Mouse (Mus musculus) liver, embryonic 13.5 days (tissue): ENCODE measurements at regions not wholly inside any gene's neighbourhood (a gene's known extent, or its start where the extent isn't known, plus 50 kb on each side); places are given as distances from the start of the nearest gene placed in this dataset.

Experiments used
- ATAC-seq: fragments of 200-750 bp; cut with Nextera tagmentation; 2 replicates; pipeline ENCODE4 v1.8.0; 2017; ENCODE audit warnings: low read depth, mild to moderate bottlenecking, moderate number of reproducible peaks, moderate library complexity
- DNase-seq: peaks from one replicate; pipeline ENCODE4 v3.0.0; 2022
- H3K27ac ChIP-seq: fragments of 300-500 bp; sonication (generic); 2 replicates; pipeline ENCODE4 v1.5.1; 2015; ENCODE audit warnings: moderate library complexity, mild to moderate bottlenecking, inconsistent platforms
- H3K27me3 ChIP-seq: fragments of 300-500 bp; sonication (generic); 2 replicates; pipeline ENCODE4 v1.6.1; 2015; ENCODE audit warnings: mild to moderate bottlenecking, inconsistent platforms
- H3K36me3 ChIP-seq: fragments of 300-500 bp; sonication (generic); 2 replicates; pipeline ENCODE4 v1.6.1; 2015; ENCODE audit warnings: mild to moderate bottlenecking, inconsistent platforms
- H3K4me1 ChIP-seq: fragments of 300-500 bp; sonication (generic); replicated peaks from 2 replicates; pipeline ENCODE4 v1.6.1; 2015; ENCODE audit warnings: inconsistent platforms
- H3K4me2 ChIP-seq: fragments of 300-500 bp; sonication (generic); 2 replicates; pipeline ENCODE4 v1.6.1; 2015; ENCODE audit warnings: inconsistent platforms, mild to moderate bottlenecking, moderate library complexity
- H3K4me3 ChIP-seq: fragments of 300-500 bp; sonication (generic); replicated peaks from 2 replicates; pipeline ENCODE4 v1.5.1; 2015; ENCODE audit warnings: mild to moderate bottlenecking, inconsistent platforms
- H3K9ac ChIP-seq: fragments of 300-500 bp; sonication (generic); 2 replicates; pipeline ENCODE4 v1.6.1; 2015; ENCODE audit warnings: mild to moderate bottlenecking, inconsistent platforms
- H3K9me3 ChIP-seq: fragments of 300-500 bp; sonication (generic); replicated peaks from 2 replicates; pipeline ENCODE4 v1.6.1; 2016; ENCODE audit warnings: inconsistent platforms
- WGBS: fragments of 180-500 bp; shearing (Covaris S2); methylation state at CpG from one replicate; pipeline ENCODE4 v1.1.7; 2015; ENCODE audit not compliant: insufficient replicate concordance; 5-methylcytosine and 5-hydroxymethylcytosine counted together

GRCm38 (mm10) chr10:66743254-66743653, 352.7 kb upstream of the Jmjd1c start:
- Histone ChIP-seq H3K36me3 (no peaks in the 10 kb centered on the region), H3K27ac (no peak overlapping the region), H3K9ac (no peak overlapping the region), H3K27me3 (no peaks in the 10 kb centered on the region), H3K4me2 (no peak overlapping the region), H3K4me1 (no peaks in the 10 kb centered on the region), H3K4me3 (no peak overlapping the region), H3K9me3 (peaks cover 4% of the 10 kb centered on the region; the same call in 1 of the 2 replicates)
- DNase-seq (no peak), ATAC-seq (no peak)
- WGBS, result 66% methylated on average over 6 of the region's 6 CpGs

- H3K9ac ChIP-seq, result no peak overlapping the region
- no peak for ATAC-seq
- no peaks in the 10 kb centered on the region for H3K4me1 ChIP-seq
- no peaks in the 10 kb centered on the region for H3K9me3 ChIP-seq
- no peak overlapping the region for H3K4me3 ChIP-seq
- no peaks in the 10 kb centered on the region for H3K27me3 ChIP-seq
- WGBS, result 89% methylated on average over 10 of the region's 10 CpGs
- H3K36me3 ChIP-seq, result no peaks in the 10 kb centered on the region
- H3K27ac ChIP-seq, result no peak overlapping the region
- H3K4me2 ChIP-seq, result no peak overlapping the region
- DNase-seq, result no peak
These were observed 350.1 kb upstream of the Jmjd1c start for GRCm38 (mm10) chr10:66745871-66746270.

GRCm38 (mm10) chr10:66752237-66752810, 343.6 kb upstream of the Jmjd1c start:
- H3K9me3 ChIP-seq, result no peaks in the 10 kb centered on the region
- no peak overlapping the region for H3K4me3 ChIP-seq
- H3K9ac ChIP-seq, result no peak overlapping the region
- no peaks in the 10 kb centered on the region for H3K4me1 ChIP-seq
- ATAC-seq (no peak), DNase-seq (no peak)
- H3K36me3 ChIP-seq, result no peaks in the 10 kb centered on the region
- H3K4me2 ChIP-seq, result no peak overlapping the region
- H3K27me3 ChIP-seq, result no peaks in the 10 kb centered on the region
- no peak overlapping the region for H3K27ac ChIP-seq
- WGBS, result 70% methylated on average over 7 of the region's 7 CpGs

GRCm38 (mm10) chr10:66756866-66757265, 339.1 kb upstream of the Jmjd1c start:
- no peak for ATAC-seq
- no peak overlapping the region for H3K4me2 ChIP-seq
- H3K4me1 ChIP-seq, result no peaks in the 10 kb centered on the region
- no peaks in the 10 kb centered on the region for H3K27me3 ChIP-seq
- H3K27ac ChIP-seq, result no peak overlapping the region
- no peak overlapping the region for H3K4me3 ChIP-seq
- H3K36me3 ChIP-seq, result no peaks in the 10 kb centered on the region
- H3K9me3 ChIP-seq, result no peaks in the 10 kb centered on the region
- no peak for DNase-seq
- 62% methylated on average over 4 of the region's 4 CpGs for WGBS
- no peak overlapping the region for H3K9ac ChIP-seq

- no peak for DNase-seq
- no peaks in the 10 kb centered on the region for H3K36me3 ChIP-seq
- no peak for ATAC-seq
- no peak overlapping the region for H3K9ac ChIP-seq
- WGBS, result 34% methylated on average over 21 of the region's 21 CpGs
- H3K27ac ChIP-seq, result no peak overlapping the region
- no peak overlapping the region for H3K4me2 ChIP-seq
- no peaks in the 10 kb centered on the region for H3K27me3 ChIP-seq
- H3K4me1 ChIP-seq, result no peaks in the 10 kb centered on the region
- H3K4me3 ChIP-seq, result no peak overlapping the region
- peaks cover 11% of the 10 kb centered on the region; the same call in 1 of the 2 replicates for H3K9me3 ChIP-seq
These were observed 325.5 kb upstream of the Jmjd1c start for GRCm38 (mm10) chr10:66770161-66771030.

GRCm38 (mm10) chr10:66780335-66781170, 315.4 kb upstream of the Jmjd1c start:
- H3K27me3 ChIP-seq, result no peaks in the 10 kb centered on the region
- H3K36me3 ChIP-seq, result no peaks in the 10 kb centered on the region
- 47% methylated on average over 11 of the region's 11 CpGs for WGBS
- no peak overlapping the region for H3K4me3 ChIP-seq
- no peaks in the 10 kb centered on the region for H3K4me1 ChIP-seq
- no peak overlapping the region for H3K27ac ChIP-seq
- ATAC-seq (no peak), DNase-seq (no peak)
- no peak overlapping the region for H3K9ac ChIP-seq
- no peaks in the 10 kb centered on the region for H3K9me3 ChIP-seq
- H3K4me2 ChIP-seq, result no peak overlapping the region

DNA sequence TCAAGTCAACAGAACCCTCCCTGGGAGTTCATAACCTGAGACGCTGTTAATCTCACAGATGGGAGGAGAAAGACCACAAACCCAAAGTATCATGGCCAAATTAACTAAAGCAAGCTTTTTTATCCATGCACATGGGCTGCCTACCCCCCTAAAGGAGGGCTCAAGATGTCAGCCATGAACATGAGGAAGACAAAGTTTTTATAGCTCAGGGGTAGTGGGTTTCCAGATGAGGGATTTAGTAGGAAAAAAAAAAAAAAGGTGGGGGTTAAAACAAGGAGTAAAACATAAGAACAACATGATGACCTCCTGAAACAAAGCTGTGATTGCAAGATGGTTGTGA, 314.8 kb upstream of the Jmjd1c start:
- ATAC-seq (no peak), DNase-seq (no peak)
- no peaks in the 10 kb centered on the region for H3K36me3 ChIP-seq
- H3K9ac ChIP-seq, result no peak overlapping the region
- no peak overlapping the region for H3K4me3 ChIP-seq
- H3K9me3 ChIP-seq, result 0 out of 2 replicates have a peak, but pooled peaks cover 3% of the 10 kb centered on the region
- H3K27me3 ChIP-seq, result no peaks in the 10 kb centered on the region
- H3K27ac ChIP-seq, result no peak overlapping the region
- no peaks in the 10 kb centered on the region for H3K4me1 ChIP-seq
- no peak overlapping the region for H3K4me2 ChIP-seq
- 58% methylated on average over 1 of the region's 1 CpGs for WGBS

DNA sequence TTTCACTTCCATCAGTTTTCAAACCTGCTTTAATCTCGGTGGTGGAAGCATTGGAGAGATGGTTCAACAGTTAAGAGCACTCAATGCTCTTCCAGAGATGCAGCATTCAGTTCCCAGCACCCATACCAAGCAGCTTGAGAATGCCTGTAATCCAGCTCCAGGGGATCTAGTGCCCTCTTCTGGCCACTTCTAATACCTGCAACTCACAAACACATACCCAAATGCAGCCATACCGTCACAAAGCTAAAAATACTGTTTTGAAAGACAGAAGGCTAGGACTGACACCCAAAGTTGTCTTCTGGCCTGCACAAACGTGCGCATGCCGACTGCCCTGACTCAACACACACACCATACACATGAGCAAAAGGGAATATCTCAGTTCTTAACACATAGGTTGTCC, 313.9 kb upstream of the Jmjd1c start:
- WGBS, result 67% methylated on average over 5 of the region's 5 CpGs
- Histone ChIP-seq H3K27ac (no peak overlapping the region), H3K4me2 (no peak overlapping the region), H3K36me3 (no peaks in the 10 kb centered on the region), H3K27me3 (no peaks in the 10 kb centered on the region), H3K4me1 (no peaks in the 10 kb centered on the region), H3K9me3 (0 out of 2 replicates have a peak, but pooled peaks cover 6% of the 10 kb centered on the region), H3K4me3 (no peak overlapping the region), H3K9ac (no peak overlapping the region)
- DNase-seq (no peak), ATAC-seq (no peak)

GRCm38 (mm10) chr10:66787812-66788211, 308.1 kb upstream of the Jmjd1c start:
- Histone ChIP-seq H3K4me3 (no peak overlapping the region), H3K36me3 (no peaks in the 10 kb centered on the region), H3K9ac (no peak overlapping the region), H3K27ac (no peak overlapping the region), H3K4me2 (no peak overlapping the region), H3K9me3 (0 out of 2 replicates have a peak, but pooled peaks cover 7% of the 10 kb centered on the region), H3K4me1 (no peaks in the 10 kb centered on the region), H3K27me3 (no peaks in the 10 kb centered on the region)
- 56% methylated on average over 7 of the region's 7 CpGs for WGBS
- DNase-seq (no peak), ATAC-seq (peak; percentile 58; the same call in 1 of the 2 replicates)

- no peak overlapping the region for H3K4me3 ChIP-seq
- H3K9ac ChIP-seq, result no peak overlapping the region
- no peaks in the 10 kb centered on the region for H3K36me3 ChIP-seq
- WGBS, result 72% methylated on average over 9 of the region's 9 CpGs
- ATAC-seq (no peak), DNase-seq (no peak)
- no peaks in the 10 kb centered on the region for H3K27me3 ChIP-seq
- H3K9me3 ChIP-seq, result no peaks in the 10 kb centered on the region
- H3K4me1 ChIP-seq, result no peaks in the 10 kb centered on the region
- no peak overlapping the region for H3K27ac ChIP-seq
- no peak overlapping the region for H3K4me2 ChIP-seq
These were observed 299.6 kb upstream of the Jmjd1c start for GRCm38 (mm10) chr10:66796296-66796695.

DNA sequence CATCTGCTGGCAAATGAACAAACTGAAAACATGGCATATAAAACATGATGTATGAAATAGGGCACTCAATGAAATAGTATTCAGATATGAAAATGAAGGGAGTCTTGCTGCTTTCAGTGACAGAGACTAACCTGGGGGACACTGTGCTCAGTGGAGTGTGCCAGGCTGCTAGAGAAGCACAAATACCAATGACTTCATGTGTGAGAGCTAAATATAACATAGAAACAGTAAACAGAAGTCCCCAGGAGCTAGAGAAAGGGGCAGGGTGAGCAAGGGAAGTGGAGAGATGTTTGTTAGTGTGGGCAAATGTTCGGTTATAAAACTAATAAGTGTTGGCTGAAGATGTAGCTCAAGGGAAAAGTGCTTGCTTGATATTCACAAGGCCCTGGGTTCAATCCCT, 293.2 kb upstream of the Jmjd1c start:
- H3K27me3 ChIP-seq, result no peaks in the 10 kb centered on the region
- 54% methylated on average over 1 of the region's 1 CpGs for WGBS
- H3K27ac ChIP-seq, result no peak overlapping the region
- H3K4me1 ChIP-seq, result no peaks in the 10 kb centered on the region
- ATAC-seq, result no peak
- no peaks in the 10 kb centered on the region for H3K9me3 ChIP-seq
- no peak for DNase-seq
- no peak overlapping the region for H3K4me3 ChIP-seq
- no peak overlapping the region for H3K9ac ChIP-seq
- no peaks in the 10 kb centered on the region for H3K36me3 ChIP-seq
- no peak overlapping the region for H3K4me2 ChIP-seq
